Mouse (Mus musculus) monocyte, adult 2 months (primary cell): ENCODE measurements at regions not wholly inside any gene's neighbourhood (a gene's known extent, or its start where the extent isn't known, plus 50 kb on each side); places are given as distances from the start of the nearest gene placed in this dataset.

Source experiments
- DNase-seq, 2 experiments: peaks; one replicate each; pipeline ENCODE4 v3.0.0; 2022; ENCODE audit warnings: low spot score in 2 of 2, low read depth in 1 of 2

DNA sequence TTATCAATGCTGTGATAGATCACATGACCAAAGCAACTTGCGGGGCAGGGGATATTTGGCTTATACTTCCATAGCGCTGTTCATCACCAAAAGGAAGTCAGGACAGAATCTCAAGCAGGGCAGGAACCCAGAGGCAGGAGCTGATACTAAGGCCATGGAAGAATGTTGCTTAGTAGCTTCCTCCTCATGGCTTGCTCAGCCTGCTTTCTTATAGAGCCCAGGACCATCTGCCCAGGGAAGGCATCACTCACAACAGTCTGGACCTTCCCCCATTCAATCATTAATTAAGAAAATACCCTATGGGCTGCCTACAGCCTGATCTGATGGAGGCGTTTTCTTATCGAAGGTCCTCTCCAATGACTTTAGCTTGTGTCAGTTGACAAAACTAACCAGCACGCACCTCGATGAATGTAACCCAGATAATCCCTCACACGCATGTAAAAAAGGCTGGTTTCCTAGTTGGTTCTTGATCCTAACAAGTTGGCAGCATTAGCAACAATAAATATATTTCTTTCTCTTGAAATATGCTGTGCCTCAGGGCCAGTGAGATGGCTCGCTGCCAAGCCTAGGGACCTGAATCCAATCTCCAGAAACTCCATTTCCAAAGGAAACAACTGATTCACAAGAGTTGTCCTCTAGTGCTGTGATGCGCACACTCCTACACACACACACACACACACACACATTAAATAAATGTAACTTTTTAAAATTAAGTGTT lies 60.6 kb upstream of the Krtap11-1 start:
- DNase-seq: no peak

- peak in 1 of 2 experiments; percentile 1 for DNase-seq
Observed at GRCm38 (mm10) chr16:89625710-89626109, 54.7 kb upstream of the Krtap11-1 start.

GRCm38 (mm10) chr16:89625253-89625652 lies 54.3 kb upstream of the Krtap11-1 start:
- DNase-seq: no peak
